Mouse (Mus musculus) macrophage (primary cell): ENCODE results near the gene Shld1. TPM values are rescaled to one million over a fixed set of nuclear protein-coding genes. Genes with fewer than 3 reads are reported as not detected.

Experiments used
- H3K27ac ChIP-seq: fragments of 350-480 bp; formaldehyde crosslinking; 2 replicates; pipeline ENCODE4 v1.9.0; 2021
- H3K36me3 ChIP-seq: fragments of 350-480 bp; formaldehyde crosslinking; 2 replicates; pipeline ENCODE4 v1.9.0; 2021; ENCODE audit errors: inconsistent target
- H3K4me3 ChIP-seq: fragments of 350-480 bp; formaldehyde crosslinking; 2 replicates; pipeline ENCODE4 v1.9.0; 2021; ENCODE audit errors: inconsistent target
- H3K79me2 ChIP-seq: fragments of 350-480 bp; formaldehyde crosslinking; 2 replicates; pipeline ENCODE4 v1.9.0; 2021; ENCODE audit errors: inconsistent target
- WGBS: methylation state at CpG from one replicate; pipeline ENCODE4 v1.1.7; 2026; ENCODE audit warnings: inconsistent platforms; ENCODE audit not compliant: missing documents; 5-methylcytosine and 5-hydroxymethylcytosine counted together
- polyA plus RNA-seq: library from polyadenylated mRNA; stranded (reverse); fragments of 250-400 nt; gene quantifications from 3 replicates; pipeline ENCODE4 v1.2.4, GENCODE M21; 2018; ENCODE audit warnings: inconsistent platforms

Shld1 gene
- polyA plus RNA-seq, 1 experiment from 2014 or later, result 6.9 TPM

DNA sequence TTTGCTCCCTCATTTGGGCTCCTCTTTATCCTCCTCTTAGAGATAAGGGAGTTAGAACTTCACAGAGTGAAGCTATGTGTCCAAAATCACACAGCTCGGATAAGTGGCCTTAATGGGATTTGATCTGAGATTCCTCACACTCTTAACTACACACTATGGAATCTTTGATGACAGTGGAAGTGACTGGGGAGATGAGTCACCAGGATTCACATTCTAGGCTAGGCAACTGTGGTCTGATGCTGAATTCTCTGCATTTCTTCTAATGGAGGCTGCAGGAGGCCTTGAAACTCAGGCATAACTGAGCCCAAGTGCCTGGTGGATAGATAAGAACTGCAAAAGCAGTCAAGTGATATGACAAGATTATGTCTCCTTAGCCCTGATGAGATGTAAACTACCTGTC, 84.1 kb downstream of the Shld1 start:
- Histone ChIP-seq H3K79me2 (no peaks in the 10 kb centered on the region), H3K27ac (no peak overlapping the region), H3K4me3 (no peak overlapping the region), H3K36me3 (no peaks in the 10 kb centered on the region)
- 87% methylated on average over 1 of the region's 1 CpGs for WGBS

DNA sequence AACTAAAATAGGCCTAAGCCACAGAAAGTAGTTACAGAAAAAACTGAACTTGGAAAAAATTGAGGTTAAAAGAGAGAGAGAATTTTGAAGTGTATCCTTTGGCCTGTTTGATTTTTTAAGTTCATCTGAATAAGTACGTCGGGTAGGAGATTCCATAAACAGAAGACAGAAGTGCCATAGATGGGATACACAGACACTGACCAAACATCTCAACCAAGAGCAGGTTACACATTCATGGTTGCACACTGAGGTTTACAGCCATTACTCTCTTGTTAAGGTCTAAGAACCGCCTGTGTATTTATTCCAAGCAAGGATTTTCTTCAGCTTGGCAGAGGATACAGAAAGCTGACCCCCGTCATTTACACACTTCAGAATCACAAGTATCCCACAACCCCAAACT, 94.2 kb downstream of the Shld1 start, which contains the start of gene Chgb:
TSS of gene Chgb (plus strand) at position 301 of the 400 bp plus-strand sequence.
- no peaks in the 10 kb centered on the region for H3K36me3 ChIP-seq
- H3K4me3 ChIP-seq, result no peak within 1 kb of the TSS
- H3K79me2 ChIP-seq, result no peaks in the 10 kb centered on the region
- no peak within 1 kb of the TSS for H3K27ac ChIP-seq
- 27% methylated on average over 4 of the region's 4 CpGs for WGBS

- no peak overlapping the region for H3K4me3 ChIP-seq
- H3K36me3 ChIP-seq, result no peaks in the 10 kb centered on the region
- WGBS, result 4% methylated on average over 38 of the region's 41 CpGs
- H3K79me2 ChIP-seq, result no peaks in the 10 kb centered on the region
- no peak overlapping the region for H3K27ac ChIP-seq
Observed at GRCm38 (mm10) chr2:132781439-132782068, 94.8 kb downstream of the Shld1 start.

DNA sequence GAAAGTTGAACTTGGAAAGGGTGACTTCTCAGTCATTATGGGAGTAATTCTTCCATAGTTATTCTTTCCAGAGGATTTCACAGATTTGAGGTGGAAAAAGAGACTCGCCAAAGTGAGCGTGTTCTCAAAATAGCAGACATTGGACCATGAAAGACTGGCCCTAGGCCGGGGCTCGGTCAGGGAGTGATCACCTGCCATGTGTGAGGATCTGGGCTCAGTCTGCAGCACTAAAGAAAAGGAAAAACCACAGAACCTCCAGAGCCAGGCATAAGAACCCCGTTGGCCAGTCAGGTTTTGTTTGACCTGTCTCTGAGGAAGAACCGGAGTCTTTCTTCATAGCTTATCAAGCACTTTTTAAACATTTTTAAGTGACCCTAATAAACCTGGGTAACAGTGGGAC, 97.3 kb downstream of the Shld1 start:
- Histone ChIP-seq H3K27ac (no peak overlapping the region), H3K36me3 (no peaks in the 10 kb centered on the region), H3K4me3 (no peak overlapping the region), H3K79me2 (no peaks in the 10 kb centered on the region)
- 82% methylated on average over 6 of the region's 6 CpGs for WGBS

- 73% methylated on average over 19 of the region's 19 CpGs for WGBS
- Histone ChIP-seq H3K36me3 (no peaks in the 10 kb centered on the region), H3K4me3 (no peak overlapping the region), H3K27ac (no peak overlapping the region), H3K79me2 (no peaks in the 10 kb centered on the region)
Observed at GRCm38 (mm10) chr2:132793441-132794203, 106.9 kb downstream of the Shld1 start.

DNA sequence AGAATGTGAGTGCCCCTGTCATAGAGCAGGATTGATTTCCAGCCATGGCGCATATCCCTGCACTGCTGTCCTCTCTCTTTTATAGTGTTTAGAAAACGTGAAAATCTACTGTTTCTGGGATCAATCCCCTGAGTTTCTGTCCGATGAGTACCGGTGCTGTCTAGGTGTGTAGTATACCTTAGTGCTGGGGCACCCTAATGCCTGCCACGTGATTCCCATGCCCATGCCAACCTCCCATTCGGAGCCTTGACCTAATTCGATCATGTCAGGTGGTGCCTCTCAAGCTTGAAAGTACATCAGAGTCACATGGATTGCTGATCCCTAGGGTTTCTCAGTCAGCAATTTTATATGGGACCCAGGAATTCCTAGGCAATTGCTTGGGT, 107.5 kb downstream of the Shld1 start:
- Histone ChIP-seq H3K27ac (no peak overlapping the region), H3K4me3 (no peak overlapping the region), H3K79me2 (no peaks in the 10 kb centered on the region), H3K36me3 (no peaks in the 10 kb centered on the region)
- WGBS, result 93% methylated on average over 7 of the region's 7 CpGs

Other genes starting within 250 kb of the Shld1 start
- gene Gpcpd1, start 99.2 kb upstream of the Shld1 start, polyA plus RNA-seq, result 32.8 to 48.7 TPM (median 39.6 TPM) in 3 replicates
- 0.07 to 0.11 TPM in 2 of 3 replicates, not detected in the other for gene Chgb, start 94.3 kb downstream of the Shld1 start, polyA plus RNA-seq
- 17.7 to 28.3 TPM (median 25.2 TPM) in 3 replicates for gene Trmt6, start 129.1 kb downstream of the Shld1 start, polyA plus RNA-seq
- 0.82 to 5.8 TPM (median 1.5 TPM) in 3 replicates for gene Mcm8, start 129.2 kb downstream of the Shld1 start, polyA plus RNA-seq
- 16.5 to 24.2 TPM (median 20.4 TPM) in 3 replicates for gene Crls1, start 159.7 kb downstream of the Shld1 start, polyA plus RNA-seq
- not detected in 3 replicates for gene Lrrn4, start 194.0 kb downstream of the Shld1 start, polyA plus RNA-seq